Mouse (Mus musculus): ENCODE measurements around the gene Zfp423.

DNA sequence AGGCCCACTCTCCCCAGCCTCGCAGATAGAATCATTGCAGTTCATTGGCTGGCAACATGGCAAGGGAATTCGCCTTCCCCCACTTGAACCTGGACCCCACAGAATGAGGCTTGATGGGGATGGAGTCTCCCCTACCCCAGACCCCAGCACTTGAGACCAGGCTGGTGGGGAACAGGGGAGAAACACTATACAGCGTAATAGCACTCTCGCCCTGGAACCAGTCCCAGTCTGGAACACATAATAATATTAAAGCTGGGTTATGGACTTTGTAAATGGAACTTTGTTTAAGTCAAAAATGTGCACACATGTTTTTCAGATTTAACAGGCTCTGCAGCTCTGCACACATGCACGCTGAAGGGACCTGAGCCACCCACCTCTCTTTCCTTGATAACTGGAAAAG lies 54.0 kb downstream of the Zfp423 start:
- TF ChIP-seq CTCF (IDR thresholded peaks at IDR 0.05; ENCODE audit: borderline replicate concordance, insufficient read depth, low read length) (no peak), POLR2A (IDR thresholded peaks at IDR 0.05; ENCODE audit: low read depth, low read length) (no peak)
